Mouse (Mus musculus) megakaryocyte, embryonic 14.5 days (primary cell): ENCODE measurements at regions not wholly inside any gene's neighbourhood (a gene's known extent, or its start where the extent isn't known, plus 50 kb on each side); places are given as distances from the start of the nearest gene placed in this dataset.

Experiments used
- H3K27me3 ChIP-seq: replicated peaks from 2 replicates; pipeline ENCODE3; 2012; ENCODE audit warnings: inconsistent platforms
- H3K36me3 ChIP-seq: replicated peaks from 2 replicates; pipeline ENCODE3; 2012; ENCODE audit warnings: low read length, inconsistent platforms, mixed read lengths
- H3K4me1 ChIP-seq: 2 replicates; pipeline ENCODE4 v1.6.1; 2012; ENCODE audit warnings: inconsistent platforms
- H3K4me3 ChIP-seq: replicated peaks from 2 replicates; pipeline ENCODE3; 2012; ENCODE audit warnings: moderate library complexity, mild to moderate bottlenecking, inconsistent platforms
- H3K9me3 ChIP-seq: 2 replicates; pipeline ENCODE4 v1.6.1; 2012; ENCODE audit warnings: inconsistent platforms
- FLI1 ChIP-seq: IDR thresholded peaks from 2 replicates; pipeline ENCODE4 v1.6.1; 2012; ENCODE audit warnings: low read length, inconsistent platforms, mixed read lengths
- GATA1 ChIP-seq: IDR thresholded peaks from 3 replicates; pipeline ENCODE4 v1.6.1; 2012; ENCODE audit warnings: mixed read lengths, low read length, inconsistent platforms, borderline replicate concordance

DNA sequence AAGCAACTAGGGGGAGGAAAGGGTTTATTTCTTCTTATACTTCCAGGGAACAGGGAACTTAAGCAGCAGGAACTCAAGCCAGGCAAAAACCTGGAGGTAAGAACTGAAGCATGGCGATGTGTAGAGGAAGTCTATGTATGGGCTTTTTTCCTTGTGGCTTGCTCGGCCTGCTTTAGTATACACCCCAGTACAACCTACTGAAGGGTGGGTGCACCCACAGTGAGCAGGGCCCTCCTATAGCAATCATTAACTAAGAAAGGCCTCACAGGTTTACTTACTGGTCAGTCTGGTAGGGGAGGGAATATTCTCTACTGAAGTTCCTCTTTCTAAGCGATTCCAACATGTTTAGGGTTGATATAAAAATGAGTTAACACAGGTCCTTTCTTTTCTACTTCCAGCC lies 197.9 kb downstream of the Rnd3 start:
- no peaks in the 10 kb centered on the region for H3K9me3 ChIP-seq
- no peaks in the 10 kb centered on the region for H3K27me3 ChIP-seq
- H3K4me1 ChIP-seq: no peaks in the 10 kb centered on the region
- H3K4me3 ChIP-seq: no peak overlapping the region
- H3K36me3 ChIP-seq: no peaks in the 10 kb centered on the region
- TF ChIP-seq FLI1 (no peak), GATA1 (no peak)

DNA sequence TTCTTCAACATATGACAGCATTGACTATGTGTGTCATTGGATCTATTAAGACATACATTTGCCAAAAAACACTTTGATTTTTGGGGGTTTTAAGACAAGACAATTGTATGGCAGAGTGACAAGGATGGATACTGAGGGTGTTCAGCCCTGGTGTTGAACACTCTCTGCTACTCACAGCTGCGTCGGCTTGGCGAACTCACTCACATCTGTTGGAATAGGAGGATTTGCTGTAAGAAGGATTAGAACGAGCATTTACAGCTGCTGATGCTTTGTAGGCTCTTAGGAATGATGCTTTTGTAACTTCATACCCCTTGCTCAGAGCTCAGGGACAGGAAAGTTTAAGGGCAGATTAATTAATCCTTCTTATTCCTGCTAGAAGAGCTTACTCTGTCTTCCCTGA lies 199.2 kb downstream of the Rnd3 start:
- Histone ChIP-seq H3K27me3 (no peaks in the 10 kb centered on the region), H3K4me1 (no peaks in the 10 kb centered on the region), H3K9me3 (peaks cover 10% of the 10 kb centered on the region; the same call in 1 of the 2 replicates), H3K4me3 (no peak overlapping the region), H3K36me3 (no peaks in the 10 kb centered on the region)
- TF ChIP-seq FLI1: no peak
- no peak for TF ChIP-seq GATA1

DNA sequence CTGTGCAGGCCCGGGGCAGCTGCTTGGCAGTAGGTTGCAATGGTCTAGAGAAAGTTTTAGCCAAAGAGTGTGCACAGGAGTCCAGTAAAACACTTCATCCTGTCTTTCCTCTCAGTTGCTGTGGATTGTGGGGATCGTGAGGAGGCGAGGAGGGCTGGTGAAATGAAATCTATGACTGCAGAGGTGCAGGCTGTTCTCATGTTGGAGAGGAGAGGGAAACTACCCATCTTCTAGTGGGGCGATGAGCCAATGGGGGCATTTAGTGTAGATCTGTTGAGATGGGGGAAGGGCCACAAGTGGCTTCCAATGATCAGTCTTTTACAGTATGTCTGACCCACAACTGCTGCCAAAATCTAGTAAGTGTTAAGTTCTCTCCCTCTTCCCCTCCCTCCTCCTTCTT lies 203.4 kb downstream of the Rnd3 start:
- no peaks in the 10 kb centered on the region for H3K4me1 ChIP-seq
- TF ChIP-seq FLI1: no peak
- no peak for TF ChIP-seq GATA1
- no peak overlapping the region for H3K4me3 ChIP-seq
- no peaks in the 10 kb centered on the region for H3K27me3 ChIP-seq
- H3K36me3 ChIP-seq: no peaks in the 10 kb centered on the region
- H3K9me3 ChIP-seq: peaks cover 14% of the 10 kb centered on the region

DNA sequence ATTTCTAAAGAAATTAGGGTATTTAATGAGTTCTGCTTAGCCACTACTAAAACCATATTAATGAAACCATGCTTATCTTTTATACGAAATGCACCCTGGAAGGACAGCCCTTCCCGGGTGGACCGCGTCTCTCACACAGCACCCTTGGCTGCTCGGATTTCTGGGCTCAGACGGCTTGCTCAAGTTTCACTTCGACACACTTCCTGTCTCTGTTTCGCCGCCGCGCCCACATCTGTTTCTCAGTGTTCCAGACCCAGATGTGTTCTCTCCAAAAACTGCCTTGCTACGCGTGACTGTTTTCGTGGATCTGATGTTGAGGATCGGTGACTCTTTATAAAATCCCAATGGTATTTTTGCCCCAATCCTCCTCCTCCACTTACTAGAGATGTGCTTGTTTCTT lies 205.7 kb downstream of the Rnd3 start:
- Histone ChIP-seq H3K4me3 (no peak overlapping the region), H3K36me3 (no peaks in the 10 kb centered on the region), H3K27me3 (no peaks in the 10 kb centered on the region), H3K4me1 (no peaks in the 10 kb centered on the region), H3K9me3 (peaks cover 14% of the 10 kb centered on the region)
- TF ChIP-seq FLI1: no peak
- TF ChIP-seq GATA1: no peak

DNA sequence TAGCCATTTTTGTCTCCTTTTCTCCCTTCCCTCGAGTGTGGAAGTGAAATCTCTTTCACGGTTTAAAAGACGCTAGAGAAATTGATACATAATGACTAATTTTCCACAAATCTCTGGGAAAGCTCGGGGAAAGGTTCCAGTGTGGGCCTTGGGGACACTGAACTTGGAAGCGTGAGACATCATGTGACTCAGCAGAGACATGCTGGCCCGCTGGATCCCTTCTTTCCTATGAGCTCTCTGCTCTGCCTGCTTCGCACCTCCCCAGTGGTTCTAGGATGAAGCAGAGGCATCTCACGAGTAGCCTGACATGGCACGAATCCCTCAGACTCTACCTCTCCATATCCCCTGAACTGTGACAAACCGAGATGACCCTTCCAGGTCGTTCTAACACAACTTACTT lies 206.2 kb downstream of the Rnd3 start:
- Histone ChIP-seq H3K9me3 (peaks cover 14% of the 10 kb centered on the region), H3K36me3 (no peaks in the 10 kb centered on the region), H3K4me1 (no peaks in the 10 kb centered on the region), H3K27me3 (no peaks in the 10 kb centered on the region), H3K4me3 (no peak overlapping the region)
- TF ChIP-seq GATA1 (no peak), FLI1 (no peak)

DNA sequence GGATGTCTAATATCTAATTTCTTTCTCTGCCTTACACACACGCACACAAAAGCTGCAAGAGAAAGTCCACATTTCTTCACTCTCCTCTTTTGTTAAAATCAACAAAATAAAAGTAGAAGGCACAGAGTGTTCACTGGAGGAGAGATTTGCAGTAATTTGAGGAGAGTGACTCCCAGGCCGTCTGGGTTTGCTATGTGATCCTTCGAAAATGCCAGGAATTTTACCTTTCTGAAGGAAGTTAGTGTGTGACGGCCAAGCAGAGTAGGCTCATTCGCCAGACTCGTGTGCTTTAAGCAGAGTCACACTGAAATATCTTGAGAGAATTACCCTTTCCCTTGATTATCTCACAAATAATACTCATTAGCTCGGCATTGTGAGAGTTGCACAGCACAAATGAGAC lies 216.0 kb downstream of the Rnd3 start:
- Histone ChIP-seq H3K9me3 (peaks cover 6% of the 10 kb centered on the region), H3K36me3 (no peaks in the 10 kb centered on the region), H3K4me1 (no peaks in the 10 kb centered on the region), H3K27me3 (no peaks in the 10 kb centered on the region), H3K4me3 (no peak overlapping the region)
- no peak for TF ChIP-seq GATA1
- TF ChIP-seq FLI1: no peak

DNA sequence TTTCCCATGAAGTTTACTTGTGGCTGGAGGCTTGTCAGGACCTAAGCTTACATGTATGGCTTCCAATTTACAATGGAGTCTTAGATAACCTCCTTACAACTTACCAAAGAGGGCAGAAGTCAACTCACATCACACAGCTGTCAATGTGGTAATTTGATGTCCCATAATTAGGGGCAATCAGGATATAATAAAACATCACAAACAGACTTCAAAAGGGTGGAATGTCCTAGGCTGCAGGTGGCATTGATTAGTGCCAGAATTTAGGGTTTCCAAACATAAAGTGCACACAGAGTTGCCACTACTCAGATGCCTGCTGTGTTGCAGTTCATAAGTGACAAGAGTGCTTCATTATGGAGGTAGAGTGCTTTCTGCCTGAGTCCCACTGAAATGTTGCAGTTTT lies 227.9 kb downstream of the Rnd3 start:
- Histone ChIP-seq H3K9me3 (peaks cover 11% of the 10 kb centered on the region), H3K4me3 (no peak overlapping the region), H3K4me1 (no peaks in the 10 kb centered on the region), H3K36me3 (no peaks in the 10 kb centered on the region), H3K27me3 (no peaks in the 10 kb centered on the region)
- TF ChIP-seq FLI1 (no peak), GATA1 (no peak)

DNA sequence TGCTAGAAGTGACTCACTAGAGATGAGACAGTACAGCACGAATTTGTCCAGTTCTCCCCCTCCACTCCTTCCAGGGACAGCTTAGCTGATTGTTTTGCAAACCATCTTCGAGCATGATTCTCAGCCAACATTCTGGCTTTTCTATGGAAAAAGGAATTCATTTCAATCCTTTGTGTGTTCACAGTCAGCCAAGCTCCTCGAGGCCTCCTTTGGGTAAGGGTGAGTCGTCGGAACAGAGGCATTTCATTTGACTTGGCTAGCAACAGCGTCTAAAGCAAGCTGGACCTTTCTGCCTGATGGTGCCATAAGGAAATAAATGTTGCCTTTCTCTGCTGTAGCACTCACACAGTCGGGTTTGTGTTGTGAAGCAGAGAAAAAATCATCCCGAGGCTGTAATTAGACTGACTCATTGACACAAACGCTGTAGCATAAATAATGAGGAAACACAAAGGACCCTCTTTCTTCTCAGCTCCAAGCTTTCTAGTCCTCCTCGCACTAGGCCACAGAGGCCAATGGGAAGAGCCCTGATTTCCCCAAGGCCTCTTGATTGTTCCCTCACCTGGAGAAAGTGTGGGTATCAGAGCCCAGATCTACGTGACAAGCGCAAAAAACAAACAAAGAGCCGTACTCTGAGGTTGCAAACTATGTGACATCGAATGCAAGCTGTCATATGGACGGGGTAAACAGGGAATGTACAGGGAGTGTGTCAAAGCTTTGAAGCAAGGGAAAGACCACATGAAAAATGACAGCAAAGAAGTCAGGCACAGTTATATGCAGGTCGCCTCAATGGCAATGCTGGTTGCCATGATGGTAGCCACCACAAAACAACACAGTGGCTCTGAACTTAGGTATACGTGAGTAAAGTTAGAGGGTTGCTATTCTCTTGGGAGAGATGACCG lies 232.3 kb downstream of the Rnd3 start:
- H3K4me1 ChIP-seq: no peaks in the 10 kb centered on the region
- no peaks in the 10 kb centered on the region for H3K27me3 ChIP-seq
- H3K4me3 ChIP-seq: no peak overlapping the region
- no peak for TF ChIP-seq GATA1
- H3K36me3 ChIP-seq: no peaks in the 10 kb centered on the region
- H3K9me3 ChIP-seq: peaks cover 11% of the 10 kb centered on the region

DNA sequence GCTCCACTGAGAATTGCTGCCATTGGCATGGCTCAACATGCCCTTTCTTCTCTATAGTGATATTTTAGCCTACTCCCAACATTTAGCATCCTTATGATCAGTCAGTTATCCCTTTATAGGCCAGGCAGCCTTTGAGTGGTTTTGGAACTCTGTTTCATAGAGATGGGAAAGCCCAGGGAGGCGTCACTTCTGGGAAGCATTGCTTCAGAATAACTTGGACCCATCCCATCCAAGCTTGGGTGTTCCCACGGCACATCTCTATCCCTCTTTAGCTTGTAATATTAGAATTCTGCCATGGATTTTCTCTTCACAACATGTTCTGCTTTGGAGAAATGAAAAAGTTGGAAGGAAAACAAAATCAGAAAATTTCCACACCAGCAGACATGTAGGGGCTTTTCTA lies 233.8 kb downstream of the Rnd3 start:
- Histone ChIP-seq H3K4me3 (no peak overlapping the region), H3K4me1 (no peaks in the 10 kb centered on the region), H3K9me3 (peaks cover 11% of the 10 kb centered on the region), H3K36me3 (no peaks in the 10 kb centered on the region), H3K27me3 (no peaks in the 10 kb centered on the region)
- no peak for TF ChIP-seq GATA1

DNA sequence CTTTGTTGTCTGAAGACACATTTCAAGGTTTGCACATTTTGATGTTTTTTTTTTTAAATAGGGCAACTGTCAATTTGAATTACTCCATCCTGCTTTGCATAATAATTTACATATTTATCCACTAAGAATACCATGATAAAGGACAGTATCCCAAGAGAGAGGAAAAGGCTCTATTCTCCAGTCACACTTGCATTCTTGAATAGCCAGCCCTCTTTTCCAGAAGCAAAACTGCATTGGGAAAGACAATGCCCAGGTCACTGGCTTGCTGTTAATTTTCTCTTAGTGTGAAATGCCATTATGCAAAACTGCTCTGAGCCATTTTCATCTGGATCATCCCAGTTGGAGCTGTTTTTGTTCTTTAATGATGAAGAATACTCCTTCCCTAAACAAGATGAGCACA lies 234.7 kb downstream of the Rnd3 start:
- Histone ChIP-seq H3K9me3 (peaks cover 11% of the 10 kb centered on the region), H3K36me3 (no peaks in the 10 kb centered on the region), H3K27me3 (no peaks in the 10 kb centered on the region), H3K4me1 (no peaks in the 10 kb centered on the region), H3K4me3 (no peak overlapping the region)
- no peak for TF ChIP-seq FLI1
- TF ChIP-seq GATA1: no peak

DNA sequence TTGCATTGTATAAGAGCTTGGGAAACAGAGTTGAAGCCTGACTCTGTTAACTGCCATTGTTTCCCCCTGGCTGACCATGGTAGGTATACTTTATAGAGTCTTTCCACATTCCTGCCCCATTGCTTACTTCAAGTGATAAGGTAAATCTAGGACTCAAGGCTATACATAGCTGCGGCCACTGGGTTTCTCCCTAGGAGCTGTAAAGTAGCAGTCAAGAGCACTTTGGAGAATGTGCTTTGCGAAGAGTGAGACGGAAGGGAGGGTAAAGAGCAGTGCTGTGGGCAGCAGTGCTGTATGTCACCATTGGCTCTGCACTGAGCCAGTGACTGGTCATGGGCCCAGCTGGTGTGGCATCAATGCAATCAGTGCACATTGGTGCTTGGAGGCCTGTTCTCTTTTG lies 240.1 kb downstream of the Rnd3 start:
- H3K4me3 ChIP-seq: no peak overlapping the region
- no peak for TF ChIP-seq GATA1
- TF ChIP-seq FLI1: no peak
- no peaks in the 10 kb centered on the region for H3K36me3 ChIP-seq
- no peaks in the 10 kb centered on the region for H3K27me3 ChIP-seq
- H3K4me1 ChIP-seq: no peaks in the 10 kb centered on the region
- no peaks in the 10 kb centered on the region for H3K9me3 ChIP-seq

DNA sequence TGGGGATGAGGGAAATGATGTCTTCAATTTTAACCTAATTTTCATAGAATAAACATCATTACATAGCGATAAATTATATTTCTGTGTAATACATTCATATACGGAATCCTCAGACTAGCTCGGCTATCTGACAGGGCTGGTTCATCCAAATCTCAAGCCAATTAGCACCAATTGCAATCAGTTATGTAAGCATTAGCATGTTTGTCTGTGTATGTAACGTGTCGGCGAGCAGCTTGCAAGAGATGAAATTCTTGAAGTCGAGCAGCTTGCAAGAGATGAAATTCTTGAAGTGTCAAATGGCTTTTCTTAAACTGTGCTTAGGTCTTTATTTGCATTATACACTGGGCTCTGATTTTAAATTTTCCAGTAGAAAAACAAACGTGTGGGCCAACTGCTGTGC lies 246.2 kb downstream of the Rnd3 start:
- Histone ChIP-seq H3K36me3 (no peaks in the 10 kb centered on the region), H3K27me3 (no peaks in the 10 kb centered on the region), H3K9me3 (no peaks in the 10 kb centered on the region), H3K4me3 (no peak overlapping the region), H3K4me1 (no peaks in the 10 kb centered on the region)
- TF ChIP-seq GATA1: no peak
- TF ChIP-seq FLI1: no peak
